ENCODE assay signal across 25 mouse cellular contexts in the genomic region with DNA sequence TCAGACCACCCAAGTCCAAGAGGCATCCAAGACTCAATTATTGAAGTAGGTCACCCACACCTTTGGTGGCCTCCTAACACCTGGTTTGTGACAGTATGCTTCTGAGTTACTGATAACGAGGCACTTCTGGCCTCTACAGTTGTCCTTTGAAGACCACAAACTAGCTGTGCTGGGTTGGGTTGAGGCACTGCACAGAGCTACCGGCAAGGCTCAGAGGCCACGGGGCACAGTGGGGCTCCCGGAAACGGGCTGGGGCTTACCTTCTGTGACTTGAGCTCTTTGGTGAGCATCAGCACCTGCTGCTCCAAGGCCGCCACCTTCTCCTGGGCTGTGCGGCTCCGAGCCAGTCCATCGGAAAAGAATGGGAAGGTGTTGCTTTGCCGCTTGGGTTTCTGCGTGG. TPM values are rescaled to one million over a fixed set of nuclear protein-coding genes. Genes with fewer than 3 reads are reported as not detected.
DNase-seq lines count a peak whose midpoint lies in the region; ATAC-seq and TF ChIP-seq lines count a peak whose summit lies in the region.
"Had no signal": no experiment of that assay in that cellular context is flagged by ENCODE, and none has a peak within 500 bp of the region (broad histone marks: within the 10 kb centered on the region; RNA-seq: fewer than 3 reads in every experiment).

No protein-coding gene starts in this region.

- ATAC-seq in CD4-positive, CD25-positive, alpha-beta regulatory T cell, adult 4 months, result no peak
- ATAC-seq in midbrain, embryonic 11.5 days (ENCODE audit: low FRiP score), result no peak
- ATAC-seq in midbrain, embryonic 15.5 days (replicated peaks), result no peak
- peak; percentile 26 for ATAC-seq in intestine, embryonic 16.5 days
- ATAC-seq: forebrain, embryonic 15.5 days; hindbrain, postnatal 0 days had no signal

- H3K4me2 ChIP-seq in midbrain, embryonic 11.5 days, result no peak overlapping the region
- H3K4me2 ChIP-seq in midbrain, embryonic 15.5 days, result no peak overlapping the region
- no peak overlapping the region for H3K4me2 ChIP-seq in intestine, embryonic 16.5 days (ENCODE audit: low read depth, low read length)
- H3K4me2 ChIP-seq: embryonic facial prominence, embryonic 15.5 days; forebrain, embryonic 15.5 days; hindbrain, embryonic 12.5 days had no signal

- H3K36me3 ChIP-seq in midbrain, embryonic 11.5 days (ENCODE audit: control insufficient read depth, insufficient read depth, low read length), result no peaks in the 10 kb centered on the region
- no peaks in the 10 kb centered on the region for H3K36me3 ChIP-seq in midbrain, embryonic 15.5 days (replicated peaks)
- no peaks in the 10 kb centered on the region for H3K36me3 ChIP-seq in thymus, adult 2 months (ENCODE audit: control insufficient read depth, insufficient read depth, low read length)
- H3K36me3 ChIP-seq in intestine, embryonic 16.5 days (ENCODE audit: control insufficient read depth, insufficient read depth, low read length), result no peaks in the 10 kb centered on the region
- H3K36me3 ChIP-seq: embryonic facial prominence, embryonic 15.5 days; forebrain, embryonic 15.5 days; G1E; heart, embryonic 12.5 days; hindbrain, embryonic 12.5 days had no signal

- H3K27me3 ChIP-seq in midbrain, embryonic 11.5 days (ENCODE audit: control insufficient read depth, insufficient read depth, low read length), result no peaks in the 10 kb centered on the region
- H3K27me3 ChIP-seq in midbrain, embryonic 15.5 days (replicated peaks), result no peaks in the 10 kb centered on the region
- no peaks in the 10 kb centered on the region for H3K27me3 ChIP-seq in thymus, adult 2 months (ENCODE audit: control insufficient read depth, insufficient read depth, low read length)
- H3K27me3 ChIP-seq in intestine, embryonic 16.5 days (replicated peaks; ENCODE audit: control insufficient read depth, insufficient read depth, low read length), result no peaks in the 10 kb centered on the region
- H3K27me3 ChIP-seq: CH12.LX; embryonic facial prominence, embryonic 15.5 days; forebrain, embryonic 15.5 days; hindbrain, embryonic 12.5 days had no signal

- 79% methylated on average over 11 of the region's 11 CpGs for WGBS in midbrain, embryonic 11.5 days
- WGBS in midbrain, embryonic 15.5 days, result 80% methylated on average over 11 of the region's 11 CpGs
- 84% methylated on average over 11 of the region's 11 CpGs for WGBS in thymus, adult 2 months
- WGBS in intestine, embryonic 16.5 days, result 68% methylated on average over 11 of the region's 11 CpGs

- peak; percentile 37 for DNase-seq in CD4-positive, CD25-positive, alpha-beta regulatory T cell, adult 2 months (ENCODE audit: low read depth, low spot score)
- peak; percentile 68 for DNase-seq in midbrain, embryonic 11.5 days (ENCODE audit: low spot score, missing footprints)
- DNase-seq in thymus, postnatal 14 days, result peak; percentile 59
- DNase-seq in thymus, adult 2 months, result no peak
- no peak for DNase-seq in frontal cortex, adult 2 months (ENCODE audit: extremely low spot score in 1 of 2, low spot score in 1 of 2)
- DNase-seq: adrenal gland, adult 8-10 months; adrenal gland, postnatal 36 days; B cell, adult 2 months; cerebellum, adult 2 months; cerebellum, postnatal 14 days; embryo, embryonic 11 days; gastrocnemius, postnatal 10 days; heart, adult 18-20 months; heart, postnatal 4 days had no signal

- no peaks in the 10 kb centered on the region for H3K4me1 ChIP-seq in midbrain, embryonic 11.5 days (ENCODE audit: control insufficient read depth, insufficient read depth, low read length)
- H3K4me1 ChIP-seq in midbrain, embryonic 15.5 days, result no peaks in the 10 kb centered on the region
- H3K4me1 ChIP-seq in thymus, adult 2 months (replicated peaks; ENCODE audit: control insufficient read depth, insufficient read depth, low read length), result no peaks in the 10 kb centered on the region; the same call in 1 of the 2 replicates
- H3K4me1 ChIP-seq in intestine, embryonic 16.5 days (ENCODE audit: control insufficient read depth, insufficient read depth, low read length), result peaks cover 40% of the 10 kb centered on the region
- H3K4me1 ChIP-seq: embryonic facial prominence, embryonic 15.5 days had no signal

- no peak overlapping the region for H3K4me3 ChIP-seq in midbrain, embryonic 11.5 days (ENCODE audit: low read depth, low read length)
- no peak overlapping the region for H3K4me3 ChIP-seq in midbrain, embryonic 15.5 days
- no peak overlapping the region for H3K4me3 ChIP-seq in thymus, adult 2 months (ENCODE audit: control insufficient read depth, insufficient read depth, low read length)
- H3K4me3 ChIP-seq in intestine, embryonic 16.5 days (ENCODE audit: low read length), result no peak overlapping the region
- H3K4me3 ChIP-seq: embryonic facial prominence, embryonic 15.5 days; erythroblast, embryonic 14.5 days; forebrain, embryonic 15.5 days; heart, embryonic 12.5 days; hindbrain, embryonic 12.5 days had no signal

- no peak overlapping the region for H3K9ac ChIP-seq in midbrain, embryonic 11.5 days (ENCODE audit: low read length)
- no peak overlapping the region for H3K9ac ChIP-seq in midbrain, embryonic 15.5 days
- H3K9ac ChIP-seq in intestine, embryonic 16.5 days (ENCODE audit: low read depth, low read length), result 0 out of 2 replicates have a peak overlapping the region, but pooled peaks have one; percentile 20
- H3K9ac ChIP-seq: embryonic facial prominence, embryonic 15.5 days; forebrain, embryonic 15.5 days; heart, embryonic 12.5 days; hindbrain, embryonic 12.5 days had no signal

- H3K9me3 ChIP-seq in midbrain, embryonic 11.5 days (ENCODE audit: control insufficient read depth, low read length), result no peaks in the 10 kb centered on the region
- no peaks in the 10 kb centered on the region for H3K9me3 ChIP-seq in midbrain, embryonic 15.5 days
- H3K9me3 ChIP-seq in intestine, embryonic 16.5 days (ENCODE audit: control insufficient read depth, low read length), result no peaks in the 10 kb centered on the region
- H3K9me3 ChIP-seq: embryonic facial prominence, embryonic 15.5 days; forebrain, embryonic 15.5 days; G1E; heart, embryonic 12.5 days; hindbrain, embryonic 12.5 days had no signal

- no peak for TF ChIP-seq POLR2A in thymus, adult 2 months (IDR thresholded peaks at IDR 0.05; ENCODE audit: control insufficient read depth, extremely low read depth, insufficient read depth, low read length, poor library complexity)

- no peak for TF ChIP-seq CTCF in thymus, adult 2 months (IDR thresholded peaks at IDR 0.05; ENCODE audit: borderline replicate concordance, control insufficient read depth, extremely low read depth, insufficient read depth, low read length, poor library complexity)

- H3K27ac ChIP-seq in midbrain, embryonic 11.5 days (ENCODE audit: low read depth, low read length), result no peak overlapping the region
- H3K27ac ChIP-seq in midbrain, embryonic 15.5 days, result no peak overlapping the region
- no peak overlapping the region for H3K27ac ChIP-seq in thymus, adult 2 months (ENCODE audit: control insufficient read depth, insufficient read depth, low read length)
- peak overlapping the region; percentile 75 for H3K27ac ChIP-seq in intestine, embryonic 16.5 days (ENCODE audit: low read length)
- H3K27ac ChIP-seq: embryonic facial prominence, embryonic 15.5 days; forebrain, embryonic 15.5 days; hindbrain, embryonic 12.5 days; hindbrain, postnatal 0 days had no signal

RNA-seq across cellular contexts. Expression of a gene that starts 21.9 kb away (rescaled TPM):
- under 1 TPM; 0.18 to 0.58 TPM for polyA plus RNA-seq in CD4-positive, CD25-positive, alpha-beta regulatory T cell, adult 4 months (2017; shearing (Covaris generic))
- 0.43 and 0.60 TPM in 2 replicates for polyA plus RNA-seq in midbrain, embryonic 11.5 days (2014; fragmentation: Nextera tagmentation; extraction: Ambion mirVana)
- 0.61 and 0.88 TPM in 2 replicates for polyA plus RNA-seq in midbrain, embryonic 15.5 days (2015; fragmentation: Nextera tagmentation; extraction: Ambion mirVana)
- polyA plus RNA-seq in thymus, adult 2 months (2012; rRNA removed), result 1.7 and 2.0 TPM in 2 replicates
- polyA plus RNA-seq in intestine, embryonic 16.5 days (2015; fragmentation: Nextera tagmentation; extraction: Ambion mirVana), result 7.4 and 7.7 TPM in 2 replicates
- 3.0 and 4.2 TPM in 2 replicates for polyA plus RNA-seq in frontal cortex, adult 2 months (2012; rRNA removed)
- polyA plus RNA-seq: G1E had no signal

RNA-seq across cellular contexts. Expression of a gene that starts 26.1 kb away (rescaled TPM):
- polyA plus RNA-seq in CD4-positive, CD25-positive, alpha-beta regulatory T cell, adult 4 months (2017; shearing (Covaris generic)), result 100 to 1,000 TPM; 104 to 110 TPM
- 2.2 TPM in 2 replicates for polyA plus RNA-seq in midbrain, embryonic 11.5 days (2014; fragmentation: Nextera tagmentation; extraction: Ambion mirVana)
- 6.8 and 8.1 TPM in 2 replicates for polyA plus RNA-seq in midbrain, embryonic 15.5 days (2015; fragmentation: Nextera tagmentation; extraction: Ambion mirVana)
- 13.5 and 15.9 TPM in 2 replicates for polyA plus RNA-seq in thymus, adult 2 months (2012; rRNA removed)
- polyA plus RNA-seq in intestine, embryonic 16.5 days (2015; fragmentation: Nextera tagmentation; extraction: Ambion mirVana), result 99.8 and 112 TPM in 2 replicates
- polyA plus RNA-seq in frontal cortex, adult 2 months (2012; rRNA removed), result 13.3 and 15.2 TPM in 2 replicates

Comparison
In these comparisons a context has a peak if more than half of its experiments do, and no peak if none do; other contexts are left out.
1. DNase-seq: peak in CD4-positive, CD25-positive, alpha-beta regulatory T cell, adult 2 months (single experiment), midbrain, embryonic 11.5 days (single experiment) and thymus, postnatal 14 days (single experiment); none in thymus, adult 2 months (single experiment) and frontal cortex, adult 2 months (0 of 2).